Mouse (Mus musculus) small intestine, adult 2 months (tissue): ENCODE results near the gene Ltv1. TPM values are rescaled to one million over a fixed set of nuclear protein-coding genes. Genes with fewer than 3 reads are reported as not detected.

Experiments
- H3K27ac ChIP-seq: fragments of 200-500 bp; 2 replicates; pipeline ENCODE4 v1.5.1; 2012; ENCODE audit warnings: low read depth, low read length, control low read depth, inconsistent platforms; ENCODE audit not compliant: insufficient read depth
- H3K27me3 ChIP-seq: fragments of 200-500 bp; 2 replicates; pipeline ENCODE4 v1.6.1; 2012; ENCODE audit warnings: mild to moderate bottlenecking, moderate library complexity, low read length, inconsistent platforms; ENCODE audit not compliant: control insufficient read depth, insufficient read depth
- H3K36me3 ChIP-seq: fragments of 200-500 bp; 2 replicates; pipeline ENCODE4 v1.6.1; 2012; ENCODE audit warnings: mild to moderate bottlenecking, low read length, control low read depth, inconsistent platforms; ENCODE audit not compliant: control insufficient read depth, insufficient read depth
- H3K4me1 ChIP-seq: fragments of 200-500 bp; 2 replicates; pipeline ENCODE4 v1.6.1; 2012; ENCODE audit warnings: low read length, inconsistent platforms, mixed read lengths; ENCODE audit not compliant: control insufficient read depth, insufficient read depth, insufficient read length
- H3K4me3 ChIP-seq: fragments of 200-500 bp; 2 replicates; pipeline ENCODE4 v1.5.1; 2012; ENCODE audit warnings: low read depth, mild to moderate bottlenecking, control low read depth, inconsistent platforms, low read length, moderate library complexity
- CTCF ChIP-seq: fragments of 200-500 bp; IDR thresholded peaks from 2 replicates; pipeline ENCODE4 v1.5.1; 2012; ENCODE audit warnings: low read depth, mild to moderate bottlenecking, control low read depth, inconsistent platforms, low read length, moderate library complexity, mixed read lengths; ENCODE audit not compliant: insufficient replicate concordance, insufficient read length; ENCODE audit errors: extremely low read depth
- POLR2A ChIP-seq: fragments of 200-500 bp; IDR thresholded peaks from 2 replicates; pipeline ENCODE4 v1.6.1; 2012; ENCODE audit warnings: low read depth, mild to moderate bottlenecking, control low read depth, inconsistent platforms, low read length, moderate library complexity
- WGBS: fragments of 180-500 bp; shearing (Covaris S2); methylation state at CpG from one replicate; pipeline ENCODE4 v1.1.7; 2018; 5-methylcytosine and 5-hydroxymethylcytosine counted together
- polyA plus RNA-seq: library from polyadenylated mRNA; depleted of rRNA; stranded (reverse); fragments of >200 nt; gene quantifications from 2 replicates; pipeline ENCODE4 v1.2.3, GENCODE M21; 2012

Ltv1 gene
- polyA plus RNA-seq, 1 experiment: 6.0 TPM

DNA sequence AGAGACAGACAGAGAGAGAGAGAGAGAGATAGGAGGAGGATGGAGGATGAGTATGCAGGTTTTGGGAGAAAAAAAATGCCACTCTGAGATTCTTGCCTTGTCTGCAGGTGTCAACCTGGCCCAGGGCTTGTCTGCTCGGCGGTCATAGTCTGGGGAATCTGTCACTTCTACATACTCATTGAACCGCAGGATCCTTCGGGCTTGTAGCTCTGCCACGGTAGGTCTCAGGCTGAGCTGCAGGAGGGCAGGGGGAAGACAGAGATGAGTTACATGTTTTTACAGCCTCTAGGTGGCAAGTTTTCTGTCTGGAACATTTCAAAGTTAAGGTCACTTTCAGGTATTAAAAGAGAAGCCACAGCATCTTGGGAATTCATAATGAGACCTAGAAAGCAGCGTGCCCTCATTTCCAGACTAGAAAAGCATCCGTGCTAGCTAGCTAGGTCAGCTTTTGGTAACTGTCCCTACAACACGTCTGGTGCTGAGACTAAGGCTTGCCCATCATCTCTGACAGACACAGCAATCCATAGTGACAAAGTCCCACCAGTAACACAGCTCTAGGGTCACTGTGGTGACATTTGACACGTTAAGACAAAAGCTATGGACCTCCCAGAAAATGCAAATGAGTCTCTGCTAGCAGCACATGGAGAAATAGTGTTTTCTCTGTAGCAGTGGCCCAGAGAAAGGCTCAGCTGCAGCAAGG is 39.6 kb upstream of the Ltv1 start:
- Histone ChIP-seq H3K27me3 (no peaks in the 10 kb centered on the region), H3K27ac (no peak overlapping the region), H3K4me3 (no peak overlapping the region), H3K4me1 (no peaks in the 10 kb centered on the region), H3K36me3 (peaks cover 8% of the 10 kb centered on the region)
- 85% methylated on average over 9 of the region's 9 CpGs for WGBS
- no peak for TF ChIP-seq POLR2A
- TF ChIP-seq CTCF: no peak

DNA sequence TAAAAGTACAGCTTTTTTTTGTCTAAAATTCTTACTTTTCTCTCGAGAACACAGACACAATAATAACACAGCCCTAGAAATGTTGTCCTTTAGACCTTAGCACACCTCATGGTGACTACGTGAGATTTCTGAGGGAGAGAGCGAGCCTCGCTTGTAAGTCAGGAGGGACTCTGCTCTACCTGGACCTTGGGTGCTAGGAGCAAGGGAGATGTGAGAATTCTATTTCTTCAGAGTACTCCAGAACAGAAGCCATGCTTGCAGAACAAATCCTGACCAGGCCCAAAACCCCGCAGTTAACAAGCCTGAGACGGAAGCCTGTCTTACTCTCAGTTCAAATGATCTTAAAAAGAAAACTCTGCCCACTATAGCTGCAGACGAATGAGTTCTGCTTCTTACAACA is 37.7 kb upstream of the Ltv1 start:
- Histone ChIP-seq H3K27me3 (no peaks in the 10 kb centered on the region), H3K4me3 (no peak overlapping the region), H3K27ac (no peak overlapping the region), H3K36me3 (peaks cover 4% of the 10 kb centered on the region), H3K4me1 (no peaks in the 10 kb centered on the region)
- TF ChIP-seq POLR2A (no peak), CTCF (no peak)
- WGBS: 93% methylated on average over 7 of the region's 7 CpGs

DNA sequence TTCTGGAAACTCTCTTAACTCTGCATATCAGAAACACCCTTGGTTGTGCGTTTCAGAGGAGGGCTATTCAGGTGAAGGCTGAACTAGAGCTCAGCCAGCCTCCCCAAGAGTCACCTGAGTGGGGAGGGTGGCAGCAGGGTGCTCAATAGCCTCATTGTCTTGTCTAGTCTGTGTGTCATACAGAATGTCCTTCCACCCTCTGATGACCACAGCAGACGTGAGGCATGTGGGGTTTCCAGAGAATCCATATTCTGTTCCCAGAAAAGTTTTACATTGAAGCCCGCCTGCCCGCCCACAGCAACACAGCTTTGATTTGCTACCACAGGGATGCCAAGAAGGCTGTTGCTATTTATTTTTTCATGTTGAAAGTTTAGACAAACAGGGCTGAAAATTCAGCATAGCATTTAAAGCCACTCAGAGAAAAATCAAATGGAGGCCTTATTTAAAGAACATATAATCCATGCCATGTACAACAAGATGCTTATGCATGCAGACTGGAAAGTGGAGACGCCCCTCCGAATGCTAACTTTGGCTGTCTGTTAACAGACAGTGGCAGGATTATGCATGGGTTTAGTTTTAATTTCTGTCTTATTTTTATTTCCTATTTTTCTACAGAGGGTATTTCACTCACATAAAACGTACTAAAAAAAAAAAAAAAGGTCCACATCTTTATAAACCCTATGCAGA is 32.6 kb upstream of the Ltv1 start:
- H3K27me3 ChIP-seq: no peaks in the 10 kb centered on the region
- no peak overlapping the region for H3K4me3 ChIP-seq
- no peaks in the 10 kb centered on the region for H3K4me1 ChIP-seq
- peaks cover 7% of the 10 kb centered on the region; the same call in 1 of the 2 replicates for H3K36me3 ChIP-seq
- WGBS: 89% methylated on average over 7 of the region's 7 CpGs
- TF ChIP-seq CTCF (no peak), POLR2A (no peak)
- no peak overlapping the region for H3K27ac ChIP-seq

DNA sequence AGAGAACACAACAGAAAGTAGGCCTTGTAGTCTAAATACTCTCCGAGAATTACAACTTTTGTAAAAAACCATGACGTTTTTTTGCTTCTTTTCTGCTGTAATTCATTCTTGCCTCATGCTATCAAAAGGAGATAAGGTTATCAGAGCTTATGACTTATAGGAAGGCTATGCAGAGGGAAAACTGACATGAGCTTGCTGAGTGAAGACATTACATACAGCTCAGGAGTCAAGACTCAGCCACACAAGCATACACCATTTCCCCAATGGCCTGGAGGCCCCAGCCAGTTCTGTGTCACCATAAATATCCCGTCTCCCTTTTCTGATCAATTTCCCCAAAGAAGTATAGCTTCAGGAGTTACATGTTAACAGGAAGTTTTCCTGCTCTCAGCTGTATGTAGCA is 29.2 kb upstream of the Ltv1 start:
- 65% methylated on average over 3 of the region's 3 CpGs for WGBS
- TF ChIP-seq POLR2A: no peak
- H3K27me3 ChIP-seq: no peaks in the 10 kb centered on the region
- peaks cover 7% of the 10 kb centered on the region; the same call in 1 of the 2 replicates for H3K36me3 ChIP-seq
- no peak overlapping the region for H3K4me3 ChIP-seq
- no peak overlapping the region for H3K27ac ChIP-seq
- H3K4me1 ChIP-seq: no peaks in the 10 kb centered on the region; the same call in 1 of the 2 replicates

DNA sequence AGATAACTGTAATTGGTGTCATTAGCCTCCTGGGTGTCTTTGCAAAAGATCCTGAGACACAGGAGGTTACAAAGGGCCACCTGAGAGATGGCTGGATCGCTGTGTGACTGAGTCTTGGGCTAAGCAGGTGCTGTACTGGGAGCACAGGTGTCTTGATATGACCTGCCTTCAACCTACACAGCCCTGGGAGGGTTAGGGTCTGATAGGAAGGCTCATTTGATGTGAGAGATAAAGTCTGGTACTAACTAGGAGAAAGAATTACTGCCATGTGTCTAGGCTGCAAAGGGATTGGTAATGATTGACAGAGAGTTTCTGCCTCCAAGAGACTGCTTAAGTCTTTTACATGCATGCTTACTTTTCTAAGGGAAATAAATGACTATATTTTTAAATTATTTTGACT is 27.1 kb upstream of the Ltv1 start:
- no peak overlapping the region for H3K4me3 ChIP-seq
- H3K36me3 ChIP-seq: peaks cover 7% of the 10 kb centered on the region; the same call in 1 of the 2 replicates
- H3K27ac ChIP-seq: no peak overlapping the region
- TF ChIP-seq CTCF: no peak
- 25% methylated on average over 1 of the region's 1 CpGs for WGBS
- no peaks in the 10 kb centered on the region for H3K27me3 ChIP-seq
- no peaks in the 10 kb centered on the region; the same call in 1 of the 2 replicates for H3K4me1 ChIP-seq

DNA sequence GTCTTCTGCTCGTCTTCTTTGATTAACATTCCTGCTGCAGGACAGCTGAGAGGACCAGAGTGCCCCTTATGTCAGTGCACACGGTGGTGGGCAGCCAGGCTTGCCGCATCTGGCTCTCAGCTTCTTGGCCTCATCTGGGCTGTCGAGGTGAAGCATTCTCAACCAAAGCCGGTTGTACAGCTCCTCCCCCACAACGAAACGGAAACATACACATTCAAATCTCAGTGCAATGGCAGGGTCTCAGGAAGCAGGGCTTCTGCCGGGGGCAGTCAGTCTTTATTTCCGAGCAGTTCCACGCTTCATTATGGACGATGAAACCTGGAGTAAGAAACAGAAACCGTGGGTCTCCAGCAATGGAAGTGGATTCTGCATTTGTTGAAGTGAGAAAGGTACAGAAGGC is 21.0 kb upstream of the Ltv1 start:
- H3K27me3 ChIP-seq: no peaks in the 10 kb centered on the region
- no peak overlapping the region for H3K4me3 ChIP-seq
- 88% methylated on average over 12 of the region's 12 CpGs for WGBS
- no peaks in the 10 kb centered on the region for H3K4me1 ChIP-seq
- TF ChIP-seq CTCF (no peak), POLR2A (no peak)
- peaks cover 3% of the 10 kb centered on the region; the same call in 1 of the 2 replicates for H3K36me3 ChIP-seq
- no peak overlapping the region for H3K27ac ChIP-seq

DNA sequence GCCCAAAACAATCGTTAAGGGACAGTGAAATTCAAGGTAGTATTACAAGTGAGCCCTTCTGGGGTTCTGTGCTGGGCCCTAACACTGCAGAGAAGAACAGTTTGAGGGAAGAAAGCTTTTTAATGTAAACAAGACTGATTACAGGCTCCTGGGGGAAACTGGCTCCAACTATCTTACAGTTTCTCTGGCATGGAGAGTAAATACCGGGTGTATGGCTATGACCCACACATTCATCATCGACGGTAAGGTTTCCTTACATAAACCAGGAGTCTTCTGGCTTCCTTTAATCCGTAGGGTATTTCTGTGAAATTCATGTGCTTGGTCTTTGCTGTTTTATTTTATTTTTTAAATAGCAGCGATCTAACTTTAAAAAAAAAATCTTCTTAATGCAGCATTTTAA is 19.9 kb upstream of the Ltv1 start:
- H3K27me3 ChIP-seq: no peaks in the 10 kb centered on the region
- H3K4me1 ChIP-seq: no peaks in the 10 kb centered on the region
- WGBS: 82% methylated on average over 6 of the region's 6 CpGs
- no peak overlapping the region for H3K27ac ChIP-seq
- peaks cover 3% of the 10 kb centered on the region; the same call in 1 of the 2 replicates for H3K36me3 ChIP-seq
- no peak overlapping the region for H3K4me3 ChIP-seq
- TF ChIP-seq CTCF (no peak), POLR2A (no peak)
